9 mouse cellular contexts compared by ENCODE assay signal in genomic region chr7:100042120-100042519, GRCm38 (mm10). TPM values are rescaled to one million over a fixed set of nuclear protein-coding genes. Genes with fewer than 3 reads are reported as not detected.
DNase-seq lines count a peak whose midpoint lies in the region; ATAC-seq and TF ChIP-seq lines count a peak whose summit lies in the region.
"Had no signal": no experiment of that assay in that cellular context is flagged by ENCODE, and none has a peak within 500 bp of the region (broad histone marks: within the 10 kb centered on the region; RNA-seq: fewer than 3 reads in every experiment).

No protein-coding gene starts in this region.

- H3K4me3 ChIP-seq in forebrain, embryonic 10.5 days: peak overlapping the region; percentile 39
- no peak overlapping the region for H3K4me3 ChIP-seq in forebrain, postnatal 0 days (ENCODE audit: low read depth, low read length)
- no peak overlapping the region for H3K4me3 ChIP-seq in midbrain, embryonic 11.5 days (ENCODE audit: low read depth, low read length)
- no peak overlapping the region for H3K4me3 ChIP-seq in midbrain, embryonic 14.5 days (replicated peaks; ENCODE audit: low read depth, low read length)
- no peak overlapping the region for H3K4me3 ChIP-seq in kidney, embryonic 16.5 days (ENCODE audit: low read length)
- H3K4me3 ChIP-seq in thymus, adult 2 months (ENCODE audit: control insufficient read depth, insufficient read depth, low read length): no peak overlapping the region

- H3K4me2 ChIP-seq in forebrain, postnatal 0 days (ENCODE audit: low read depth): no peak overlapping the region
- H3K4me2 ChIP-seq in midbrain, embryonic 11.5 days: peak overlapping the region; percentile 11; the same call in 1 of the 2 replicates
- H3K4me2 ChIP-seq in midbrain, embryonic 14.5 days (ENCODE audit: low read length): no peak overlapping the region
- peak overlapping the region; percentile 30; the same call in 1 of the 2 replicates for H3K4me2 ChIP-seq in kidney, embryonic 16.5 days (replicated peaks; ENCODE audit: low read depth, low read length)

- peak; percentile 58 for DNase-seq in forebrain, embryonic 10.5 days (ENCODE audit: extremely low spot score, low spot score)
- DNase-seq in forebrain, postnatal 0 days: no peak
- DNase-seq in midbrain, embryonic 11.5 days (ENCODE audit: low spot score, missing footprints): no peak
- no peak for DNase-seq in midbrain, embryonic 14.5 days
- DNase-seq in retina, embryonic 14.5 days (ENCODE audit: low spot score): peak; percentile 20
- DNase-seq in thymus, adult 2 months: no peak
- DNase-seq in right cerebral cortex, adult 2 months (ENCODE audit: low spot score in 2 of 2): no peak
- DNase-seq: lung, postnatal 14 days had no signal

- no peaks in the 10 kb centered on the region for H3K9me3 ChIP-seq in forebrain, embryonic 10.5 days
- no peaks in the 10 kb centered on the region for H3K9me3 ChIP-seq in forebrain, postnatal 0 days (ENCODE audit: low read length)
- H3K9me3 ChIP-seq in midbrain, embryonic 11.5 days (ENCODE audit: control insufficient read depth, low read length): no peaks in the 10 kb centered on the region
- no peaks in the 10 kb centered on the region for H3K9me3 ChIP-seq in midbrain, embryonic 14.5 days (ENCODE audit: control insufficient read depth, low read length)
- H3K9me3 ChIP-seq in kidney, embryonic 16.5 days (ENCODE audit: low read length): no peaks in the 10 kb centered on the region

- H3K36me3 ChIP-seq in forebrain, embryonic 10.5 days (replicated peaks): no peaks in the 10 kb centered on the region
- no peaks in the 10 kb centered on the region for H3K36me3 ChIP-seq in forebrain, postnatal 0 days (ENCODE audit: insufficient read depth)
- H3K36me3 ChIP-seq in midbrain, embryonic 11.5 days (ENCODE audit: control insufficient read depth, insufficient read depth, low read length): no peaks in the 10 kb centered on the region
- H3K36me3 ChIP-seq in midbrain, embryonic 14.5 days (ENCODE audit: control insufficient read depth, insufficient read depth, low read length): no peaks in the 10 kb centered on the region
- H3K36me3 ChIP-seq in kidney, embryonic 16.5 days (ENCODE audit: insufficient read depth, low read length): no peaks in the 10 kb centered on the region
- no peaks in the 10 kb centered on the region for H3K36me3 ChIP-seq in thymus, adult 2 months (ENCODE audit: control insufficient read depth, insufficient read depth, low read length)

- ATAC-seq in forebrain, postnatal 0 days: no peak
- no peak for ATAC-seq in midbrain, embryonic 11.5 days (ENCODE audit: low FRiP score)
- ATAC-seq in midbrain, embryonic 14.5 days (ENCODE audit: low FRiP score, low TSS enrichment): no peak
- ATAC-seq in kidney, embryonic 16.5 days (ENCODE audit: low FRiP score, low TSS enrichment): peak; percentile 58

- TF ChIP-seq POLR2A in thymus, adult 2 months (IDR thresholded peaks at IDR 0.05; ENCODE audit: control insufficient read depth, extremely low read depth, insufficient read depth, low read length, poor library complexity): no peak

- peaks cover 24% of the 10 kb centered on the region for H3K4me1 ChIP-seq in forebrain, embryonic 10.5 days
- H3K4me1 ChIP-seq in forebrain, postnatal 0 days (ENCODE audit: insufficient read depth): no peaks in the 10 kb centered on the region
- peaks cover 7% of the 10 kb centered on the region for H3K4me1 ChIP-seq in midbrain, embryonic 11.5 days (ENCODE audit: control insufficient read depth, insufficient read depth, low read length)
- no peaks in the 10 kb centered on the region for H3K4me1 ChIP-seq in midbrain, embryonic 14.5 days (ENCODE audit: control insufficient read depth, insufficient read depth, low read length)
- H3K4me1 ChIP-seq in kidney, embryonic 16.5 days (ENCODE audit: insufficient read depth, low read length): peaks cover 30% of the 10 kb centered on the region
- no peaks in the 10 kb centered on the region for H3K4me1 ChIP-seq in thymus, adult 2 months (replicated peaks; ENCODE audit: control insufficient read depth, insufficient read depth, low read length)

- H3K27me3 ChIP-seq in forebrain, embryonic 10.5 days (ENCODE audit: poor library complexity, severe bottlenecking): peaks cover 18% of the 10 kb centered on the region
- H3K27me3 ChIP-seq in forebrain, postnatal 0 days (ENCODE audit: insufficient read depth, low read length): no peaks in the 10 kb centered on the region
- no peaks in the 10 kb centered on the region for H3K27me3 ChIP-seq in midbrain, embryonic 11.5 days (ENCODE audit: control insufficient read depth, insufficient read depth, low read length)
- H3K27me3 ChIP-seq in midbrain, embryonic 14.5 days (ENCODE audit: control insufficient read depth, insufficient read depth, low read length): no peaks in the 10 kb centered on the region
- H3K27me3 ChIP-seq in kidney, embryonic 16.5 days (ENCODE audit: insufficient read depth, low read length): no peaks in the 10 kb centered on the region
- no peaks in the 10 kb centered on the region; the same call in 1 of the 2 replicates for H3K27me3 ChIP-seq in thymus, adult 2 months (ENCODE audit: control insufficient read depth, insufficient read depth, low read length)

- no peak for TF ChIP-seq CTCF in forebrain, postnatal 0 days (IDR thresholded peaks at IDR 0.05; ENCODE audit: low read depth)
- no peak for TF ChIP-seq CTCF in thymus, adult 2 months (IDR thresholded peaks at IDR 0.05; ENCODE audit: borderline replicate concordance, control insufficient read depth, extremely low read depth, insufficient read depth, low read length, poor library complexity)

- no peak overlapping the region for H3K9ac ChIP-seq in forebrain, postnatal 0 days
- no peak overlapping the region for H3K9ac ChIP-seq in midbrain, embryonic 11.5 days (ENCODE audit: low read length)
- no peak overlapping the region for H3K9ac ChIP-seq in midbrain, embryonic 14.5 days (replicated peaks; ENCODE audit: low read length)
- no peak overlapping the region for H3K9ac ChIP-seq in kidney, embryonic 16.5 days (replicated peaks; ENCODE audit: low read length)

- 14% methylated on average over 31 of the region's 31 CpGs for WGBS in forebrain, embryonic 10.5 days
- 11% methylated on average over 31 of the region's 31 CpGs for WGBS in forebrain, postnatal 0 days
- WGBS in midbrain, embryonic 11.5 days: 10% methylated on average over 31 of the region's 31 CpGs
- WGBS in midbrain, embryonic 14.5 days: 12% methylated on average over 31 of the region's 31 CpGs
- WGBS in kidney, embryonic 16.5 days: 9% methylated on average over 31 of the region's 31 CpGs
- 47% methylated on average over 30 of the region's 31 CpGs for WGBS in thymus, adult 2 months

- H3K27ac ChIP-seq in forebrain, embryonic 10.5 days: peak overlapping the region; percentile 75
- H3K27ac ChIP-seq in forebrain, postnatal 0 days (ENCODE audit: low read depth, low read length): no peak overlapping the region
- H3K27ac ChIP-seq in midbrain, embryonic 11.5 days (ENCODE audit: low read depth, low read length): no peak overlapping the region
- no peak overlapping the region for H3K27ac ChIP-seq in midbrain, embryonic 14.5 days (replicated peaks; ENCODE audit: low read depth, low read length)
- no peak overlapping the region for H3K27ac ChIP-seq in kidney, embryonic 16.5 days (ENCODE audit: low read length)
- H3K27ac ChIP-seq in thymus, adult 2 months (ENCODE audit: control insufficient read depth, insufficient read depth, low read length): no peak overlapping the region

RNA-seq across cellular contexts. Expression of gene Chrdl2, which starts 36.1 kb away (rescaled TPM):
- 0.41 and 0.48 TPM in 2 replicates for polyA plus RNA-seq in forebrain, embryonic 10.5 days (2016; fragmentation: Nextera tagmentation; extraction: Ambion mirVana)
- not detected in 2 replicates for total RNA-seq in forebrain, postnatal 0 days (2014; rRNA removed)
- polyA plus RNA-seq in forebrain, postnatal 0 days (2015; fragmentation: Nextera tagmentation; extraction: Ambion mirVana): 0.15 and 0.67 TPM in 2 replicates
- polyA plus RNA-seq in midbrain, embryonic 11.5 days (2014; fragmentation: Nextera tagmentation; extraction: Ambion mirVana): 0.11 TPM in 1 of 2 replicates, not detected in the other
- not detected in 2 replicates for polyA plus RNA-seq in midbrain, embryonic 14.5 days (2014; fragmentation: Nextera tagmentation; extraction: Ambion mirVana)
- 0.90 and 0.95 TPM in 2 replicates for polyA plus RNA-seq in kidney, embryonic 16.5 days (2015; fragmentation: Nextera tagmentation; extraction: Ambion mirVana)
- polyA plus RNA-seq in thymus, adult 2 months (2012; rRNA removed): 0.05 TPM in 1 of 2 replicates, not detected in the other

Comparison
In these comparisons a context has a peak if more than half of its experiments do, and no peak if none do; other contexts are left out.
1. DNase-seq: peak in forebrain, embryonic 10.5 days (single experiment) and retina, embryonic 14.5 days (single experiment); none in forebrain, postnatal 0 days (single experiment), midbrain, embryonic 11.5 days (single experiment), midbrain, embryonic 14.5 days (single experiment), thymus, adult 2 months (single experiment) and right cerebral cortex, adult 2 months (0 of 2).
2. H3K4me2 ChIP-seq: peak in midbrain, embryonic 11.5 days (single experiment) and kidney, embryonic 16.5 days (single experiment); none in forebrain, postnatal 0 days (single experiment) and midbrain, embryonic 14.5 days (single experiment).